Comparison of ENCODE assay signal across 8 mouse cellular contexts in genomic region chr1:82725875-82726185, GRCm38 (mm10). TPM values are rescaled to one million over a fixed set of nuclear protein-coding genes. Genes with fewer than 3 reads are reported as not detected.
DNase-seq lines count a peak whose midpoint lies in the region; ATAC-seq and TF ChIP-seq lines count a peak whose summit lies in the region.

No protein-coding gene starts in this region.

- 58% methylated on average over 4 of the region's 4 CpGs for WGBS in embryonic facial prominence, embryonic 10.5 days
- 49% methylated on average over 4 of the region's 4 CpGs for WGBS in intestine, embryonic 15.5 days
- WGBS in neural tube, embryonic 12.5 days = 63% methylated on average over 4 of the region's 4 CpGs

- DNase-seq in layer of hippocampus, adult 2 months (ENCODE audit: low spot score in 2 of 2) = no peak
- no peak for DNase-seq in layer of hippocampus, adult 11-12 months (ENCODE audit: low spot score)
- DNase-seq in embryonic facial prominence, embryonic 10.5 days (ENCODE audit: low spot score) = no peak
- no peak for DNase-seq in T-cell, adult 2 months (ENCODE audit: low spot score)
- DNase-seq in left cerebral cortex, postnatal 36 days (ENCODE audit: low spot score in 2 of 2) = no peak
- DNase-seq in embryo, embryonic 9.5 days (ENCODE audit: extremely low spot score) = no peak

- H3K4me3 ChIP-seq in layer of hippocampus, adult 2 months = peak overlapping the region; percentile 85
- peak overlapping the region; percentile 86 for H3K4me3 ChIP-seq in embryonic facial prominence, embryonic 10.5 days
- H3K4me3 ChIP-seq in intestine, embryonic 15.5 days (replicated peaks) = peak overlapping the region; percentile 76
- H3K4me3 ChIP-seq in neural tube, embryonic 12.5 days = peak overlapping the region; percentile 76

- peak overlapping the region; percentile 77 for H3K4me2 ChIP-seq in intestine, embryonic 15.5 days (replicated peaks)
- peak overlapping the region; percentile 83 for H3K4me2 ChIP-seq in neural tube, embryonic 12.5 days (replicated peaks)

- H3K9me3 ChIP-seq in embryonic facial prominence, embryonic 10.5 days = no peaks in the 10 kb centered on the region
- no peaks in the 10 kb centered on the region for H3K9me3 ChIP-seq in intestine, embryonic 15.5 days
- no peaks in the 10 kb centered on the region for H3K9me3 ChIP-seq in neural tube, embryonic 12.5 days

- intact Hi-C loops in left cerebral cortex, postnatal 36 days (cut with DNase I) = no loop called here

- peak overlapping the region; percentile 96 for H3K27ac ChIP-seq in layer of hippocampus, adult 2 months
- H3K27ac ChIP-seq in embryonic facial prominence, embryonic 10.5 days (replicated peaks) = no peak overlapping the region
- H3K27ac ChIP-seq in intestine, embryonic 15.5 days = no peak overlapping the region
- no peak overlapping the region for H3K27ac ChIP-seq in neural tube, embryonic 12.5 days

- H3K36me3 ChIP-seq in embryonic facial prominence, embryonic 10.5 days (replicated peaks) = peaks cover 30% of the 10 kb centered on the region
- peaks cover 7% of the 10 kb centered on the region for H3K36me3 ChIP-seq in intestine, embryonic 15.5 days
- peaks cover 25% of the 10 kb centered on the region for H3K36me3 ChIP-seq in neural tube, embryonic 12.5 days

- no peak for ATAC-seq in intestine, embryonic 15.5 days
- ATAC-seq in neural tube, embryonic 12.5 days (ENCODE audit: low FRiP score, low read depth) = no peak

- peaks cover 18% of the 10 kb centered on the region for H3K27me3 ChIP-seq in embryonic facial prominence, embryonic 10.5 days (replicated peaks; ENCODE audit: low read depth, poor library complexity, severe bottlenecking)
- H3K27me3 ChIP-seq in intestine, embryonic 15.5 days (replicated peaks) = no peaks in the 10 kb centered on the region
- 0 out of 2 replicates have a peak, but pooled peaks cover 2% of the 10 kb centered on the region for H3K27me3 ChIP-seq in neural tube, embryonic 12.5 days (replicated peaks)

- H3K9ac ChIP-seq in intestine, embryonic 15.5 days = peak overlapping the region; percentile 93
- H3K9ac ChIP-seq in neural tube, embryonic 12.5 days = peak overlapping the region; percentile 93; the same call in 1 of the 2 replicates

- TF ChIP-seq CTCF in layer of hippocampus, adult 2 months (conservative IDR thresholded peaks at IDR 0.05) = no peak

- H3K4me1 ChIP-seq in embryonic facial prominence, embryonic 10.5 days = peaks cover 9% of the 10 kb centered on the region
- peaks cover 5% of the 10 kb centered on the region for H3K4me1 ChIP-seq in intestine, embryonic 15.5 days (replicated peaks)
- peaks cover 9% of the 10 kb centered on the region for H3K4me1 ChIP-seq in neural tube, embryonic 12.5 days

RNA-seq across cellular contexts. Expression of gene Mff, which starts 1.1 kb away (rescaled TPM):
- 100 to 1,000 TPM; 228 to 231 TPM for total RNA-seq in layer of hippocampus, adult 2 months (2021)
- polyA plus RNA-seq in embryonic facial prominence, embryonic 10.5 days (2016; fragmentation: Nextera tagmentation; extraction: Ambion mirVana) = 193 and 203 TPM in 2 replicates
- polyA plus RNA-seq in intestine, embryonic 15.5 days (2015; fragmentation: Nextera tagmentation; extraction: Ambion mirVana) = 157 and 188 TPM in 2 replicates
- 272 and 294 TPM in 2 replicates for polyA plus RNA-seq in neural tube, embryonic 12.5 days (2016; fragmentation: Nextera tagmentation; extraction: Ambion mirVana)
- 100 to 1,000 TPM; 259 to 282 TPM for total RNA-seq in left cerebral cortex, postnatal 36 days (2021)

RNA-seq across cellular contexts. Expression of gene Tm4sf20, which starts 42.4 kb away (rescaled TPM):
- total RNA-seq in layer of hippocampus, adult 2 months (2021) = not detected
- polyA plus RNA-seq in embryonic facial prominence, embryonic 10.5 days (2016; fragmentation: Nextera tagmentation; extraction: Ambion mirVana) = 0.25 TPM in 1 of 2 replicates, not detected in the other
- polyA plus RNA-seq in intestine, embryonic 15.5 days (2015; fragmentation: Nextera tagmentation; extraction: Ambion mirVana) = 141 and 153 TPM in 2 replicates
- 0.22 TPM in 1 of 2 replicates, not detected in the other for polyA plus RNA-seq in neural tube, embryonic 12.5 days (2016; fragmentation: Nextera tagmentation; extraction: Ambion mirVana)
- not detected for total RNA-seq in left cerebral cortex, postnatal 36 days (2021)

RNA-seq across cellular contexts. Expression of gene Gm47791, which starts 45.2 kb away (rescaled TPM):
- not detected for total RNA-seq in layer of hippocampus, adult 2 months (2021)
- not detected in 2 replicates for polyA plus RNA-seq in embryonic facial prominence, embryonic 10.5 days (2016; fragmentation: Nextera tagmentation; extraction: Ambion mirVana)
- not detected in 2 replicates for polyA plus RNA-seq in intestine, embryonic 15.5 days (2015; fragmentation: Nextera tagmentation; extraction: Ambion mirVana)
- not detected in 2 replicates for polyA plus RNA-seq in neural tube, embryonic 12.5 days (2016; fragmentation: Nextera tagmentation; extraction: Ambion mirVana)
- total RNA-seq in left cerebral cortex, postnatal 36 days (2021) = not detected

Comparison
In these comparisons a context has a peak if more than half of its experiments do, and no peak if none do; other contexts are left out.
1. RNA of gene Tm4sf20, which starts 42.4 kb away (polyA plus RNA-seq): 141 to 153 TPM in intestine, embryonic 15.5 days; 0.25 TPM in embryonic facial prominence, embryonic 10.5 days and 0.22 TPM in neural tube, embryonic 12.5 days; every median in the first group is over 100 times any median in the second.
2. Peak in every context shown above with its lines, with median percentiles within 50 percentile points of each other: H3K4me3 ChIP-seq.